Mouse (Mus musculus) MN1 (cell line): Measurements from ENCODE around the gene Naaladl2.

Source experiments
- DNase-seq: peaks from one replicate; pipeline ENCODE4 v3.0.0-alpha.2; 2016; ENCODE audit warnings: low spot score

Naaladl2 gene

GRCm38 (mm10) chr3:24942170-24942569, 201.9 kb downstream of the Naaladl2 start:
- no peak for DNase-seq

DNA sequence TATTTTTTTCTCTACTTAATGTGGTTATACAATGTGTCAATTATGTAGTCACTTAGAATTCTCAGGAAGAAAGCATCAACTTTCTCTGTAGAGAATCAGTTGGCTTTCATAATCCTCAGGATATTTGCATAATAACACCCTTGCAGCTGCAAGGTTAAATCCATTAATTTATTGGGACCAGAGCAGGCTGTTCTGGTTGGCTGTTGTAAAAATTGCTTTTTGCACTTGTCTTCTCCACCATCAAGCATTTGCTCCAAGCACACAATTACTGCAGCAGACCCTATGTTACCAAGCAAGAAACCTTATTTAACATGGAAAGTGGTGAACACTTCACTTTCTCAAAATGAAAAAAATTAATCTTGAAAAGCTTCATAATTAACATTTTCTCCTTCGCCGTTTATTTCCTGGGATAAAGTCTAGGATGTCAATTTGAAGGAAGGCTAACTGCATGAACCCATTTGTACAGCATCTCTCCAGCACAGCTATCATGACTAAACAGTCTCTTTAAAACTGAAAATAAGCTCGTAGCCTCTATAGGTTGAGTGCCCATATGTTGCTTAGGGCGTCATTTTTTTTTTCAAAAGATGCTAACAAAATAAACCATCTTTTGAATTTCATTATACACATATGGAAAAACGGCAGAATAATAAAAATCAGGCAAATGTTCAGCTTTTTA, 205.4 kb downstream of the Naaladl2 start:
- DNase-seq, result no peak

GRCm38 (mm10) chr3:24921811-24922210, 222.2 kb downstream of the Naaladl2 start:
- DNase-seq, result no peak

- DNase-seq, result no peak
Measured at GRCm38 (mm10) chr3:24921401-24921800, 222.7 kb downstream of the Naaladl2 start.

DNA sequence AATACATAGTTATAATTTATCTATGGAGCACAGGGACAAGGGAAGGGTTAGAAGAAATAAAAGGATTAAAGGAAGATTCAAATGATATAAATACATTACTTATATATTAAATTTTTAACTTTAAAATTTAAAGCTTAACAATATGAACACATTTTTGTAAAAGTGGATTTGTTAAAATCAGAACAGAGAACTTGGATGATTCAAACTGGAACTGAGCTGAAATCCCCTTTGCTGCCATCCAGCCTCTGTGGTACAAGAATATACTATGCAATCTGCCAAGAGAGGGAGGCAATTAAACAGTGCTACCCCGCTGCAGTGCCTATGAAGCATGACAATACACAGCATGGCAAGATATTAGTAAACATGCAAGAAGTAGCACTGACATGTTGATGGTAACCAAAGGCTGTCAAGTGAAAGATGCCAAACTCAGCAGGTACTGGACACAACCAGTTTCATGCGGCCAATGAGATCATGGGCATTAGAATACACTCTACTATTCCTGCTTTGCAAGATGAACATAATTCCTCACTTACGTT, 238.6 kb downstream of the Naaladl2 start:
- DNase-seq, result no peak

DNA sequence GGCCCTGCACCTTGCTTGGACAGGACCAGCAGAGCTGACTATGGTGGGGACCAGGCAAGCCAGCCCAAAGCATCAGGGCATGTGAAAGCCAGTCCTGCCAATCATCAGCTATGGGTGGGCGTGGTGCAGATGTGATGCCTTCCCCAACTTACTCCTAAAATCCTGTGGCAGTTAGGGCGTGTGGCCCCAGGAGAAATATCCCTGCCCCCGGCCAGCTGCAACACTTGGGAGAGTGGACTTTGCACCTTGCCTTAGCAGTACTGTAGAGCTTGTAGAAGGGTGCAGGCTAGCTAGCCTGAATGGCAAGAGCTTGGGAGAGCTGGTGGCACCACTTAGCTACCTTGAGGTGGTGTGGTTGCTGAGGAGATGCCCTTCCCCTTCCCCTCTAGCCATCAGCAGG, 255.3 kb downstream of the Naaladl2 start:
- no peak for DNase-seq

GRCm38 (mm10) chr3:24872254-24872653, 271.8 kb downstream of the Naaladl2 start:
- DNase-seq, result no peak

GRCm38 (mm10) chr3:24852936-24853335, 291.1 kb downstream of the Naaladl2 start:
- no peak for DNase-seq

- DNase-seq, result no peak
Measured at GRCm38 (mm10) chr3:24796739-24797138, 347.3 kb downstream of the Naaladl2 start.

DNA sequence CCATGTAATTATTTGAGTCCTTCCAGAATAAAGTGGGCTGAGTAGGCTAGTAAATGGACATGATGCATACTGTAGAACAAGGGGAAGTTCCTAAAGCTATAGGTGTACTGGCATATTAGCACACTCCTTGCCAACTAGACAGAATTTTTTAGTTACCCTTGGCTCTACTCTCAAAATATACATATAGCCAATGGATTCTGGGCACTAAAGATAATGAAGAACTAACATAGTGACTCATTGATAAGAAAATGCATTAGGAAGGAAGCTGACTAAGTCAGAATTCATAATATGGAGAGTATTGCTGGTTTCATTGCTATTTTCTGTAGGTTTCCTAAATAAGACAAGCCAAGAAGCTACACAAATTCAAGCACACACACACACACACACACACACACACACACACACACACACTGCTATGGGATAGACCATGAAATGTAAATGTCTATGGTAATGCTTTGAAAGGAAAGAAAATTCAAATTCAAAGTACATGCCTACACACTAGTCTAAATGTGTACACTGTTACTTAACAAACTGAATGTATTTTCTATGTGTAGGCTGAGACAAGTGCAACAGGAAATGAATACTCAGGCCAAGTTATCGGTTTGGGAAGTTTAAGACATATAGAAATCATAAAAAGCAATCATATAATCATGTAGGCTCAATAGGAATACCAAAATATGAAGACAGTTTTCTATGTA, 356.5 kb downstream of the Naaladl2 start:
- DNase-seq, result no peak

GRCm38 (mm10) chr3:24784108-24784507, 360.0 kb downstream of the Naaladl2 start:
- DNase-seq, result no peak

DNA sequence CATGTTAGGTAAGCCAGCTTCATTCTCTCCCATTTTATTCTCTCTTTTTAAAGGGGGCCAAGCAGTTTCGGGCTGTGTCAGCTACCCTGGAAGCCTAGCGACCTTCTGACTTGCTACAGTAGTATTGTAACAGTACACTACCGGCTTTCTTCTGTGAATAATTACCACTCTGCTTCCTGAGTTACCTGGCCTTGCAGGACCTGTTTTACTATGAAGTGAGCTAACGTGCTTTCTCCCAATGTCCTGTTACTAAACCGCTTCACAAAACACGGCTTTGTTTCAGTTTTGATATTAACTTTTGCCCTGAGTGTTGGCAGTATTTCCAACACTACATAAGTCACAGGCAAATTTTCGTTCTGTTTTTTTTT, 360.6 kb downstream of the Naaladl2 start:
- DNase-seq, result no peak

DNA sequence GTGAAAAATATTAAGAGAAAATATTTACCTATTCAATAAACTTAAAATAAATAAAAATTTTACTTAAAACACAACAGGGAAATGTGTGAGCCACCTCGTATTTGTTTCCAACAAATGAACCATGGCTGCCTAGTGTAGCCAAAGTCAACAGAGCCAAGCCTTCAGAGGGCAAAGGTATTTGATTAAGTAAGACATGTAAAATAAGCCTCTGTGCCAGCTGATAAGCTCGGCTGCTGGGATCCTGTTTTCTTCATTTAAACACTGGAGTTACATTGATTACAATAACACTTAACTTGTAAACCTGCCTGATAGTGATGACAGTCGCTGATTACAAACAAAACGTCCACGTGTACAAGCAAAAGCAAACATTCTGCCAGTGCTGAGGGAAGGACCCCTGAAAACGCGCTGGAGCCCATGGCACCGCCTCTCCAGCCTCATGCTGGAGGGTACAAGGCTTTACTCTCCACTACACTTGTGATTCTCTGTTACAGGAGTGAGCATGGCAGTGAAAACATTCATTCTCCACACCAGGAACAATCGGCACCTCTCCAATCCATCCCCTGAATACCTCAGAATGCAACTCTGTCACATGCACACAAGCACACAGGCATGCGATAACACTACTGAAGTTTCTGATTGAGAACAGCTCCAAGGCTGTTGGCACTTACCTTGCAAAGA, 361.1 kb downstream of the Naaladl2 start:
- DNase-seq, result no peak

GRCm38 (mm10) chr3:24781687-24782086, 362.4 kb downstream of the Naaladl2 start:
- DNase-seq, result no peak

- no peak for DNase-seq
Measured at GRCm38 (mm10) chr3:24778416-24778815, 365.6 kb downstream of the Naaladl2 start.

- DNase-seq, result no peak
Measured at GRCm38 (mm10) chr3:24749055-24749454, 395.0 kb downstream of the Naaladl2 start.

DNA sequence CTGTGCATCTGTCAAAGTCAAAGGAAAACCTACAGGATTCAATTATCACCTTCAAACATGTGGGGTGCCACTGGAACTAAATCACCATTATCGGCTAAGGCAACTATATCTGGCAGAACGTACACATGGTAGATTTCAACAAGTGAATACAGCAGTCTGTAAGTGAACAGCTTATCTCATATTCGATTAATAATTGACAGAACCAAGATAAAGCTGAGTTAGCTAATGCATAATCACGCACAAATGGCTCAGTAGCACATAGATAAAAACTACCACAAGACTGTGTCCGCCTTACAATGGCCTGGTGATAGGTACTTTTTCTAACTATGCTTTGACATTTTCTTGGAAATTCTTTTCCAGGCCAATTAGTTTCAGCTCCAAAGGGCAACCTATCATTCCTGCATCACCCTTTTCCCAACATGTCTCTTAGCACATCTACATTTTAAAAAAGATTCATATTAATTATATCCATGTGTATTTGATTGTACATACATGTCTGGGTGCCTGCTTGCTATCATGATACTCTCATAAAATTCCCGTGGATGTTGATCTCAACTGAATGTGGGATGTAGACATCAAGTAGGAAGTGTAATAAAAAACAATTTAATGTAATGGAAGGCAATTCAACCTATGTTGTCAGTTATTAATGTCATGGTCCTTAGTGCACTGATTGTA, 396.7 kb downstream of the Naaladl2 start:
- no peak for DNase-seq

DNA sequence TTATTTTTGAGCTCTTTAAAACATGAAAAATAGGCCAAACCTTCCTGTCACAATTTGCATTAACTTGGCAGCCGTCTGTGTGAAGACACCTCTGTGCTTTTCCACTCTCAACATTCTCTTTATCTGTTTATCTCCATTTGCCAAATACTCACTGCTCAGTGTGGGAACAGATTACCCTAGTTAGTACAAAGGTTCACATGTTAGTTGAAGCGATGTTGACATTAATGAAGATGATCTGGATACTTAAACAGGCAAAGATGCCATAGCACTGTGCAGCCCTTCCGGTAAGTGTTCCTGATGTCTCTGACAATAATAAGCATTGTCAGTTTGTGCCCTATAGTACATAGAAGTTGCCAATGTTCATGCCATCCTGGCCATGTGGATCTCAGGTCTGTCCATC, 400.1 kb downstream of the Naaladl2 start:
- no peak for DNase-seq

- no peak for DNase-seq
Measured at GRCm38 (mm10) chr3:24719181-24719749, 424.8 kb downstream of the Naaladl2 start.

GRCm38 (mm10) chr3:24714770-24715169, 429.3 kb downstream of the Naaladl2 start:
- DNase-seq, result no peak

- no peak for DNase-seq
Measured at GRCm38 (mm10) chr3:24705778-24706423, 438.2 kb downstream of the Naaladl2 start.
